Mouse (Mus musculus): ENCODE data around the gene Bax. TPM values are rescaled to one million over a fixed set of nuclear protein-coding genes. Genes with fewer than 3 reads are reported as not detected.
"Not testable (repeated sequence)": the region's sequence is repeated elsewhere in the genome, so short reads cannot be mapped to it uniquely, and the experiment has no call there.

The Bax gene
- total RNA-seq (2022), result 10 to 100 TPM; 70.0 to 78.6 (median 73.2) TPM

- DNase-seq (ENCODE audit: low spot score in 2 of 2), result peak; percentile 95 to 96
Measured at GRCm38 (mm10) chr7:45466283-45467089, at the start of gene Bax. Gene Bax (minus strand): TSS chr7:45466898.

GRCm38 (mm10) chr7:45515436-45515835 is 48.7 kb upstream of the Bax start:
- no peak for DNase-seq (ENCODE audit: low spot score in 2 of 2)

- no peak for DNase-seq (ENCODE audit: low spot score in 2 of 2)
Measured at GRCm38 (mm10) chr7:45514411-45514810, 47.7 kb upstream of the Bax start.

GRCm38 (mm10) chr7:45509912-45510787 is 43.5 kb upstream of the Bax start, which contains the start of gene Nucb1:
Gene Nucb1 (minus strand): TSS chr7:45510406.
- peak; percentile 86 to 87 for DNase-seq (ENCODE audit: low spot score in 2 of 2)

- no peak for DNase-seq (ENCODE audit: low spot score in 2 of 2)
Measured at GRCm38 (mm10) chr7:45509181-45509882, 42.6 kb upstream of the Bax start.

- no peak for DNase-seq (ENCODE audit: low spot score in 2 of 2)
Measured at GRCm38 (mm10) chr7:45508561-45508960, 41.9 kb upstream of the Bax start.

- no peak for DNase-seq (ENCODE audit: low spot score in 2 of 2)
Measured at GRCm38 (mm10) chr7:45507583-45507982, 40.9 kb upstream of the Bax start.

GRCm38 (mm10) chr7:45498427-45498826 is 31.7 kb upstream of the Bax start:
- no peak for DNase-seq (ENCODE audit: low spot score in 2 of 2)

GRCm38 (mm10) chr7:45494548-45494947 is 27.9 kb upstream of the Bax start:
- no peak for DNase-seq (ENCODE audit: low spot score in 2 of 2)

- no peak for DNase-seq (ENCODE audit: low spot score in 2 of 2)
Measured at GRCm38 (mm10) chr7:45492951-45493350, 26.3 kb upstream of the Bax start.

GRCm38 (mm10) chr7:45492225-45492844 is 25.6 kb upstream of the Bax start:
- DNase-seq (ENCODE audit: low spot score in 2 of 2), result no peak

- DNase-seq (ENCODE audit: low spot score in 2 of 2), result no peak
Measured at GRCm38 (mm10) chr7:45491264-45491663, 24.6 kb upstream of the Bax start.

GRCm38 (mm10) chr7:45490822-45491221 is 24.1 kb upstream of the Bax start:
- no peak for DNase-seq (ENCODE audit: low spot score in 2 of 2)

- DNase-seq (ENCODE audit: low spot score in 2 of 2), result no peak
Measured at GRCm38 (mm10) chr7:45489578-45489977, 22.9 kb upstream of the Bax start.

GRCm38 (mm10) chr7:45488293-45489204 is 21.9 kb upstream of the Bax start, which contains the start of gene Dhdh:
Gene Dhdh (minus strand): TSS chr7:45488805.
- peak in 1 of 2 experiments; percentile 35 for DNase-seq (ENCODE audit: low spot score in 2 of 2)

GRCm38 (mm10) chr7:45487861-45488292 is 21.2 kb upstream of the Bax start:
- no peak for DNase-seq (ENCODE audit: low spot score in 2 of 2)

GRCm38 (mm10) chr7:45486761-45487415 is 20.2 kb upstream of the Bax start, which contains the start of gene Gm45808:
Gene Gm45808 (minus strand): TSS chr7:45486811.
- no peak for DNase-seq (ENCODE audit: low spot score in 2 of 2)

GRCm38 (mm10) chr7:45486158-45486557 is 19.5 kb upstream of the Bax start:
- DNase-seq (ENCODE audit: low spot score in 2 of 2), result no peak

GRCm38 (mm10) chr7:45484985-45485384 is 18.3 kb upstream of the Bax start:
- not testable (repeated sequence) for DNase-seq (ENCODE audit: low spot score in 2 of 2)
